8 mouse cellular contexts compared by ENCODE assay signal in the genomic region with DNA sequence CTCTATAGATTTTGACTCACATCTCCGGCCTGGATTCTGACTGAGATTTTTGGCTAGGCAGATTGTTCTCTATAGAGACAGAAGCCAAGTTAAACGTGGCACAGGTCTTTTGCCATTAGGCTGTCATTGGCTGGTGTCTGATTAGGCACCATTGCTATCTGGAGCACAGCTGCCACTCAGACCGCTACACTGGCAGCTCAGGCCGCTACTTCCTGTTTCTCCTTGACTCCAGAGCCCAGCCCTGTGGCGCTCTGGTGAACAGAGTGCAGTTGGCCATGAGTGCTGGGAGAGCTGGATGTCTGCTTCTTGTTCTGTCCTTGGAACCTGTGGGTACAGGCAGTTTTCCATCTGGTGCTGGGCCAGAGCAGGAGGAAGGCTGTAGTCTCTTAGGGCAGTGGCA. TPM values are rescaled to one million over a fixed set of nuclear protein-coding genes. Genes with fewer than 3 reads are reported as not detected.
DNase-seq lines count a peak whose midpoint lies in the region; ATAC-seq lines count a peak whose summit lies in the region.

No protein-coding gene starts in this region.

- no peaks in the 10 kb centered on the region for H3K27me3 ChIP-seq in midbrain, embryonic 11.5 days (ENCODE audit: control insufficient read depth, insufficient read depth, low read length)
- H3K27me3 ChIP-seq in midbrain, embryonic 10.5 days (ENCODE audit: low read depth, poor library complexity, severe bottlenecking), result no peaks in the 10 kb centered on the region

- H3K4me2 ChIP-seq in midbrain, embryonic 11.5 days, result no peak overlapping the region

- no peaks in the 10 kb centered on the region for H3K4me1 ChIP-seq in midbrain, embryonic 11.5 days (ENCODE audit: control insufficient read depth, insufficient read depth, low read length)
- H3K4me1 ChIP-seq in midbrain, embryonic 10.5 days, result no peaks in the 10 kb centered on the region

- no peak for ATAC-seq in midbrain, embryonic 11.5 days (ENCODE audit: low FRiP score)

- no peak overlapping the region for H3K4me3 ChIP-seq in midbrain, embryonic 11.5 days (ENCODE audit: low read depth, low read length)
- no peak overlapping the region for H3K4me3 ChIP-seq in midbrain, embryonic 10.5 days

- peak; percentile 77 for DNase-seq in midbrain, embryonic 11.5 days (ENCODE audit: low spot score, missing footprints)
- DNase-seq in midbrain, embryonic 10.5 days (ENCODE audit: low spot score), result no peak
- peak; percentile 73 for DNase-seq in adrenal gland, postnatal 25 days
- DNase-seq in fibroblast of lung, adult 2 months (ENCODE audit: low read depth), result peak; percentile 52
- DNase-seq in heart, postnatal 36 days, result peak; percentile 71 to 73
- DNase-seq in testis, postnatal 10 days (ENCODE audit: low spot score), result peak; percentile 72
- no peak for DNase-seq in kidney, adult 8-10 months
- DNase-seq in thymus, postnatal 14 days, result no peak

- H3K9ac ChIP-seq in midbrain, embryonic 11.5 days (ENCODE audit: low read length), result no peak overlapping the region

- H3K27ac ChIP-seq in midbrain, embryonic 11.5 days (ENCODE audit: low read depth, low read length), result no peak overlapping the region
- no peak overlapping the region for H3K27ac ChIP-seq in midbrain, embryonic 10.5 days (replicated peaks)

- WGBS in midbrain, embryonic 11.5 days, result 91% methylated on average over 5 of the region's 5 CpGs
- WGBS in midbrain, embryonic 10.5 days, result 91% methylated on average over 5 of the region's 5 CpGs

- no peaks in the 10 kb centered on the region for H3K9me3 ChIP-seq in midbrain, embryonic 11.5 days (ENCODE audit: control insufficient read depth, low read length)
- H3K9me3 ChIP-seq in midbrain, embryonic 10.5 days (replicated peaks), result no peaks in the 10 kb centered on the region

- no peaks in the 10 kb centered on the region for H3K36me3 ChIP-seq in midbrain, embryonic 11.5 days (ENCODE audit: control insufficient read depth, insufficient read depth, low read length)
- peaks cover 1% of the 10 kb centered on the region; the same call in 1 of the 2 replicates for H3K36me3 ChIP-seq in midbrain, embryonic 10.5 days

- intact Hi-C loops in heart, postnatal 36 days (cut with DNase I), result no loop called here

RNA-seq across cellular contexts. Expression of a gene that starts 33.1 kb away (rescaled TPM):
- polyA plus RNA-seq in midbrain, embryonic 11.5 days (2014; fragmentation: Nextera tagmentation; extraction: Ambion mirVana), result 88.8 and 96.0 TPM in 2 replicates
- 78.2 and 88.1 TPM in 2 replicates for polyA plus RNA-seq in midbrain, embryonic 10.5 days (2016; fragmentation: Nextera tagmentation; extraction: Ambion mirVana)
- total RNA-seq in adrenal gland, postnatal 25 days (2021), result 121 and 130 TPM in 2 replicates
- 10 to 100 TPM; 82.7 to 98.0 TPM for total RNA-seq in heart, postnatal 36 days (2021)

Comparison
In these comparisons a context has a peak if more than half of its experiments do, and no peak if none do; other contexts are left out.
1. DNase-seq: peak in midbrain, embryonic 11.5 days (single experiment), adrenal gland, postnatal 25 days (single experiment), fibroblast of lung, adult 2 months (single experiment), heart, postnatal 36 days (2 of 2) and testis, postnatal 10 days (single experiment); none in midbrain, embryonic 10.5 days (single experiment), kidney, adult 8-10 months (0 of 2) and thymus, postnatal 14 days (single experiment).